Mouse (Mus musculus): ENCODE data around the gene Tgfb1i1.

Gene Tgfb1i1

GRCm38 (mm10) chr7:128244410-128245025 is 2.1 kb upstream of the Tgfb1i1 start:
- in situ Hi-C loops (cut with MboI): no loop called here

GRCm38 (mm10) chr7:128245547-128245946 is 1.1 kb upstream of the Tgfb1i1 start:
- in situ Hi-C loops (cut with MboI): no loop called here

GRCm38 (mm10) chr7:128247443-128247842 is 831 bp downstream of the Tgfb1i1 start:
- in situ Hi-C loops (cut with MboI): no loop called here

- in situ Hi-C loops (cut with MboI): no loop called here
Measured at GRCm38 (mm10) chr7:128248081-128249042, 1.8 kb downstream of the Tgfb1i1 start.

- in situ Hi-C loops (cut with MboI): no loop called here
Measured at GRCm38 (mm10) chr7:128249998-128250397, 3.4 kb downstream of the Tgfb1i1 start.

- in situ Hi-C loops (cut with MboI): no loop called here
Measured at GRCm38 (mm10) chr7:128251946-128252345, 5.3 kb downstream of the Tgfb1i1 start.

- in situ Hi-C loops (cut with MboI): no loop called here
Measured at GRCm38 (mm10) chr7:128252609-128253008, 6.0 kb downstream of the Tgfb1i1 start.

- in situ Hi-C loops (cut with MboI): no loop called here
Measured at GRCm38 (mm10) chr7:128254978-128255377, 8.4 kb downstream of the Tgfb1i1 start.

- in situ Hi-C loops (cut with MboI): no loop called here
Measured at GRCm38 (mm10) chr7:128255757-128256156, 9.1 kb downstream of the Tgfb1i1 start.

GRCm38 (mm10) chr7:128256783-128257334 is 10.2 kb downstream of the Tgfb1i1 start:
- in situ Hi-C loops (cut with MboI): no loop called here

- in situ Hi-C loops (cut with MboI): no loop called here
Measured at GRCm38 (mm10) chr7:128265411-128265810, 18.8 kb downstream of the Tgfb1i1 start, which contains the start of gene Slc5a2. Gene Slc5a2, plus strand, starts transcription at chr7:128265657.

- in situ Hi-C loops (cut with MboI): no loop called here
Measured at GRCm38 (mm10) chr7:128266056-128266455, 19.4 kb downstream of the Tgfb1i1 start.

- in situ Hi-C loops (cut with MboI): no loop called here
Measured at GRCm38 (mm10) chr7:128267391-128267790, 20.8 kb downstream of the Tgfb1i1 start.

- in situ Hi-C loops (cut with MboI): no loop called here
Measured at GRCm38 (mm10) chr7:128267813-128268212, 21.2 kb downstream of the Tgfb1i1 start.

GRCm38 (mm10) chr7:128270431-128270850 is 23.8 kb downstream of the Tgfb1i1 start:
- in situ Hi-C loops (cut with MboI): no loop called here

- in situ Hi-C loops (cut with MboI): no loop called here
Measured at GRCm38 (mm10) chr7:128271496-128271895, 24.9 kb downstream of the Tgfb1i1 start.

GRCm38 (mm10) chr7:128276051-128276450 is 29.4 kb downstream of the Tgfb1i1 start:
- in situ Hi-C loops (cut with MboI): no loop called here

GRCm38 (mm10) chr7:128279750-128280149 is 33.1 kb downstream of the Tgfb1i1 start:
- in situ Hi-C loops (cut with MboI): no loop called here

- in situ Hi-C loops (cut with MboI): no loop called here
Measured at GRCm38 (mm10) chr7:128281765-128282164, 35.2 kb downstream of the Tgfb1i1 start.

- in situ Hi-C loops (cut with MboI): no loop called here
Measured at GRCm38 (mm10) chr7:128282532-128283244, 36.1 kb downstream of the Tgfb1i1 start.

GRCm38 (mm10) chr7:128284047-128284446 is 37.4 kb downstream of the Tgfb1i1 start:
- in situ Hi-C loops (cut with MboI): no loop called here

- in situ Hi-C loops (cut with MboI): no loop called here
Measured at GRCm38 (mm10) chr7:128285060-128285459, 38.4 kb downstream of the Tgfb1i1 start.
